Mouse (Mus musculus): ENCODE results near the gene Msl2.

Msl2 gene

DNA sequence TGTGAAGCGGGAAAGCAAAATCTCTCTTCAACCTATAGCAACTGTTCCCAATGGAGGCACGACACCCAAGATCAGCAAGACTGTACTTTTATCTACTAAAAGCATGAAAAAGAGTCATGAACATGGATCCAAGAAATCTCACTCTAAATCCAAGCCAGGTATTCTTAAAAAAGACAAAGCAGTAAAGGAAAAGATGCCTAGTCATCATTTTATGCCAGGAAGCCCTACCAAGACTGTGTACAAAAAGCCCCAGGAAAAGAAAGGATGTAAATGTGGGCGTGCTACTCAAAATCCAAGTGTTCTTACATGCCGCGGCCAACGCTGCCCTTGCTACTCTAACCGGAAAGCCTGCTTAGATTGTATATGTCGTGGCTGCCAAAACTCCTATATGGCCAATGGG lies 27.6 kb downstream of the Msl2 start:
- TF ChIP-seq POU5F1 (IDR thresholded peaks at IDR 0.05; ENCODE audit: borderline replicate concordance, low read length) (no peak), CTCF (conservative IDR thresholded peaks at IDR 0.05; ENCODE audit: low read length) (no peak), NANOG (IDR thresholded peaks at IDR 0.05; ENCODE audit: borderline replicate concordance, low read length) (no peak)
- Histone ChIP-seq H3K36me3 (ENCODE audit: insufficient read depth, low read length) (peaks cover 47% of the 10 kb centered on the region), H3K4me3 (replicated peaks; ENCODE audit: low read length) (no peak overlapping the region), H3K4me1 (replicated peaks; ENCODE audit: low read depth, low read length) (no peaks in the 10 kb centered on the region), H3K27me3 (ENCODE audit: insufficient read depth, low read length) (no peaks in the 10 kb centered on the region), H3K9me3 (ENCODE audit: low read length) (no peaks in the 10 kb centered on the region)

DNA sequence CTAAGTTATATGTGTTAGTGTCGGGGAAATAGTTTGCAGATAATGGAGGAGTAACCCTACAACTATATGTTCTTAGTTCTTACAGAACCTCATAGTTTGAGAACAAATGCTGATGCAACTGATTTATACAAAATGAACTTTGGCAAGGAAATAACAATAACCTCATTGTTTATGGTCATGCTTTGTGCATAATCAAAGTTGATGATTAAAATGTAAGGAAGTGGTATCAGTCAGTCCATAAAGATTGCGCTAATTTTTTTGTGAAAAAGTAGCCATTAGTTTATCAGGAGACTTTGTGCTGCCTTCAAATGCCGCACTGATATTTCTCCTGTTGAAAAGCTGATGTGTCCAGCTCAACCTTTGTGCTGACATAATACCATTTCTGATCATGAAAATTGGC lies 28.4 kb downstream of the Msl2 start:
- H3K4me1 ChIP-seq (replicated peaks; ENCODE audit: low read depth, low read length), result no peaks in the 10 kb centered on the region
- no peak for TF ChIP-seq CTCF (conservative IDR thresholded peaks at IDR 0.05; ENCODE audit: low read length)
- TF ChIP-seq NANOG (IDR thresholded peaks at IDR 0.05; ENCODE audit: borderline replicate concordance, low read length), result no peak
- TF ChIP-seq POU5F1 (IDR thresholded peaks at IDR 0.05; ENCODE audit: borderline replicate concordance, low read length), result no peak
- H3K9me3 ChIP-seq (ENCODE audit: low read length), result no peaks in the 10 kb centered on the region
- no peak overlapping the region for H3K4me3 ChIP-seq (replicated peaks; ENCODE audit: low read length)
- H3K27me3 ChIP-seq (ENCODE audit: insufficient read depth, low read length), result no peaks in the 10 kb centered on the region
- peaks cover 43% of the 10 kb centered on the region for H3K36me3 ChIP-seq (ENCODE audit: insufficient read depth, low read length)

DNA sequence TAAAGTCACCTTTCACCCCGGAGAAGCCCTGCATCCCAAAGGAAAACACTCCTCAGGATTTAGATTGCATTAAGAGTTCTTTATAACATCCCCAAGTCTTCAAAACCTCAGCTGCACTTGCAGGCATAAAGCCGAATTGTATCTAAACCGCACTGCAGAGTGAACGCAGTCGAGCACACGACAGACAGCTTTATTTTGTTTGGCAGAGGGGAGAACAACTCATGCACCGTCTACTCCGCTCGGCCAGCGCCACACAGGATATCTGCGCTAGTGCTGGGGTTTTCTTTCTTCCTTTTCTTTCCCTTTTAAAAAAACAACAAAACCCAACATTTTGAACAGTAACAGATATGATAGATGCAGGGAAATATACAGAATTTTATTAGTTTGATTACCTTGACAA lies 31.0 kb downstream of the Msl2 start:
- Histone ChIP-seq H3K27me3 (ENCODE audit: insufficient read depth, low read length) (no peaks in the 10 kb centered on the region), H3K36me3 (ENCODE audit: insufficient read depth, low read length) (peaks cover 43% of the 10 kb centered on the region), H3K4me1 (replicated peaks; ENCODE audit: low read depth, low read length) (no peaks in the 10 kb centered on the region), H3K9me3 (ENCODE audit: low read length) (no peaks in the 10 kb centered on the region), H3K4me3 (replicated peaks; ENCODE audit: low read length) (no peak overlapping the region)
- TF ChIP-seq POU5F1 (IDR thresholded peaks at IDR 0.05; ENCODE audit: borderline replicate concordance, low read length), result no peak
- no peak for TF ChIP-seq CTCF (conservative IDR thresholded peaks at IDR 0.05; ENCODE audit: low read length)
- TF ChIP-seq NANOG (IDR thresholded peaks at IDR 0.05; ENCODE audit: borderline replicate concordance, low read length), result no peak

DNA sequence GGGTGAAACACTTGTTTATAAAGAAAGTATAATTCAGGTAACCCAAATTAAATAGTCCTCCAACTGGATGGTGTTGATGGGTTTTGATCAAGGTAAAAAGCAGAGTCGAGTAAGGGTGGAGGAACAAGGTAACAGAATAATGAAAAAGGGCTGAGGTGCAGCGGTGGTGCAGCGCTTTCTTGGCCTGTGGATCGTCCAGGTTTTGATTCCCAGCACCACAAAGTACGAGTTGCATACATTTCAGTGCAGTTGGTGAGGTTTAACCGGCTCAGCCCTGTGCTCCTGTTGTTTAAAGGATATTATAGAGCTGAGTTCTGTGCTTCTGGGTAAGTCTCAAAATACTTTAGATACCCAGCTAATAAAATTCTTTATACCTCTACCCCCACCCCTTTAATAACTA lies 31.8 kb downstream of the Msl2 start:
- H3K4me3 ChIP-seq (replicated peaks; ENCODE audit: low read length), result no peak overlapping the region
- no peaks in the 10 kb centered on the region for H3K27me3 ChIP-seq (ENCODE audit: insufficient read depth, low read length)
- TF ChIP-seq POU5F1 (IDR thresholded peaks at IDR 0.05; ENCODE audit: borderline replicate concordance, low read length), result no peak
- H3K4me1 ChIP-seq (replicated peaks; ENCODE audit: low read depth, low read length), result no peaks in the 10 kb centered on the region
- H3K9me3 ChIP-seq (ENCODE audit: low read length), result no peaks in the 10 kb centered on the region
- H3K36me3 ChIP-seq (ENCODE audit: insufficient read depth, low read length), result peaks cover 35% of the 10 kb centered on the region

DNA sequence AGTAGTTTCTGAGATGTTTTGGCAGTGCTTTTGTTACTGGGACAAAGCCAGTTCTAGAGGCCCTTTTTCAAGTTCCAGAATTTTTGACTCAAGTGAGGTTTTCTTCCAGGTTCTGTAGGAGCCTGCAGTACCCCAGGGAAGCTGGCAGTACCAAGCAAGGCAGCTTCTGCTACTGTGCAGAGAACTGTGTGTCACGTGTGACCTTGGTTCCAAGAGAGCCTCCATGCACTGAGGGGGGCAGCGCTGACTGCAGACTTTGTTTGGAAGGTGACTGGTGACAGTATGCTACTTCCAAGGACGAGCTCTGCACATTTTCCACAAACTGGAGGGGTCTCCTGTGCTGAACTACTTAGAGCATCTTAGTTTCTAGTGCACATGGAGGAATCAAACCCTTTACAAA lies 33.5 kb downstream of the Msl2 start:
- no peaks in the 10 kb centered on the region for H3K27me3 ChIP-seq (ENCODE audit: insufficient read depth, low read length)
- peaks cover 19% of the 10 kb centered on the region for H3K36me3 ChIP-seq (ENCODE audit: insufficient read depth, low read length)
- H3K4me3 ChIP-seq (replicated peaks; ENCODE audit: low read length), result no peak overlapping the region
- TF ChIP-seq POU5F1 (IDR thresholded peaks at IDR 0.05; ENCODE audit: borderline replicate concordance, low read length) (no peak), NANOG (IDR thresholded peaks at IDR 0.05; ENCODE audit: borderline replicate concordance, low read length) (no peak), CTCF (conservative IDR thresholded peaks at IDR 0.05; ENCODE audit: low read length) (no peak)
- H3K4me1 ChIP-seq (replicated peaks; ENCODE audit: low read depth, low read length), result no peaks in the 10 kb centered on the region
- H3K9me3 ChIP-seq (ENCODE audit: low read length), result no peaks in the 10 kb centered on the region

DNA sequence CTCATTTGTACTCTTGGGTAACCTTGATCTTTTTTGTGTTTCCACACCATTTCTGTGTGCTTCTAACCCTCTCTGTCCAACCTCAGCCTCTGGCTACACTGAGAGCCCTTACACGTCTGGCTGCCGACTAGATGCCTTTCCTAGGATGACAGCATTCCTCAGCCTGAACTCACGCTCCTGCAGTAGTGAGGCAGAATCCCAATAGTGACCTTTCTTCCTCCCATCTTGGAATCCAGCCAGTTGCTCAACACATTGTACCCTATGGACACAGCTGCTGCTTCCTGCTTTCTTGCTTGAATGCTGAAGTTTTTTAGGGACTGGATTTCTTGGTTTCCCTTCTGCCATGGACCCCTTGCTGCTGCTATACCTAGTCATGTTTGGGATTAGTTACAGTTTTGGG lies 36.1 kb downstream of the Msl2 start:
- H3K9me3 ChIP-seq (ENCODE audit: low read length), result no peaks in the 10 kb centered on the region
- no peak for TF ChIP-seq CTCF (conservative IDR thresholded peaks at IDR 0.05; ENCODE audit: low read length)
- no peak for TF ChIP-seq POU5F1 (IDR thresholded peaks at IDR 0.05; ENCODE audit: borderline replicate concordance, low read length)
- no peak for TF ChIP-seq NANOG (IDR thresholded peaks at IDR 0.05; ENCODE audit: borderline replicate concordance, low read length)
- no peaks in the 10 kb centered on the region for H3K4me1 ChIP-seq (replicated peaks; ENCODE audit: low read depth, low read length)
- H3K27me3 ChIP-seq (ENCODE audit: insufficient read depth, low read length), result no peaks in the 10 kb centered on the region
- no peak overlapping the region for H3K4me3 ChIP-seq (replicated peaks; ENCODE audit: low read length)
- H3K36me3 ChIP-seq (ENCODE audit: insufficient read depth, low read length), result peaks cover 7% of the 10 kb centered on the region; the same call in 1 of the 2 replicates

DNA sequence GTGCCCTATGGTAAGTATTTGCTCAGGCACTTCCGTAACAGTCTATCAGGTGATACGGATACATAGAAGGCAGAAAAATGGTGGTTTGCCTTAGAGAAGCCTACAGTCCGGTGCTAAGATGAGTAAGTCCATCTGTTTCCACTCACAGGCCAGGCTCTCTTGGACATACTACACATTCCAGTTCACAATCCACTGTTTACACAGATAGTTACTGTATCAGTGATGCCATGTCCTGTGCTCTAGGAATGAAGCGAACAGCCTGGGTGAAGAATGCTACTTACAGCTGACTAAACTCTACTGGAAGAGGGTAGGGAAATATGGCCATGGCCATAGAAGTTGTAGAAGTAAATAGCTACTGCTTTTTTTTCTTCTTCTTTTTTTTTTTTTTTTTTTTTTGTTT lies 39.4 kb downstream of the Msl2 start:
- no peaks in the 10 kb centered on the region for H3K36me3 ChIP-seq (ENCODE audit: insufficient read depth, low read length)
- no peaks in the 10 kb centered on the region for H3K27me3 ChIP-seq (ENCODE audit: insufficient read depth, low read length)
- no peak for TF ChIP-seq NANOG (IDR thresholded peaks at IDR 0.05; ENCODE audit: borderline replicate concordance, low read length)
- no peak for TF ChIP-seq POU5F1 (IDR thresholded peaks at IDR 0.05; ENCODE audit: borderline replicate concordance, low read length)
- TF ChIP-seq CTCF (conservative IDR thresholded peaks at IDR 0.05; ENCODE audit: low read length), result no peak
- H3K9me3 ChIP-seq (ENCODE audit: low read length), result no peaks in the 10 kb centered on the region
- no peaks in the 10 kb centered on the region for H3K4me1 ChIP-seq (replicated peaks; ENCODE audit: low read depth, low read length)
- no peak overlapping the region for H3K4me3 ChIP-seq (replicated peaks; ENCODE audit: low read length)

DNA sequence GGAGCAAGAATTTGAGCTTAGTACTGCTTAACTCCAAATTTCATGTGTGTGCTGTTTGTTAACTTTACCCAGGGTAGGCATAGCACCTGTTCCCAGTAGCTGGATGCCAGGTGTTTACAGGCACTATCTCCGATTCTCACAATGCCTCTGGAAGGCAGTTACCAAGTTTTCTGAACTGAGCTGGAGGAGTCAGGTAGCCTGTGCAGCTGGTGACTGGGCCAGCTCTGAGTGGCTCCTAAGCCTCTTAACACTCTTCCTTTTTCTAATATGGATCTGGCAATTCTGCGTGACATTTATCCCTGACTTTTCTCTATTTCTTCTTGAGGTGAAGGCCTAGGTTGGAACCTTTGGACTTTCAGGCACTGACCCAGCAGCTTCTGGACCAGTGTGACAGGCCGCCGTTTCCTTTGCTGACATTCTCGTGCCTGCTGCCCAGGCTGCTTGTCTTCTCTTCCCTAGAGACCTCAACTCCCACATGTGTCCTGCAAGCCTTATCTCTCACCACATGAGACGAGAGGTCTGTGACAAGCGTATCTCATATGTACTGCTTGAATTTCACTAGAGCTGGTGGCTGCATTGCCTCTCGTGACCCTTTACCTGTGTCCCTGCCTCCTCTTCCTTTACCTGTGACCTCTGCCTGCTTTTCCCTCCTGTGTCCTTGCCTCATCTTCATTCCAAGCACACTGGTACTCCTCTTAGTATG lies 40.4 kb downstream of the Msl2 start:
- TF ChIP-seq POU5F1 (IDR thresholded peaks at IDR 0.05; ENCODE audit: borderline replicate concordance, low read length) (no peak), CTCF (conservative IDR thresholded peaks at IDR 0.05; ENCODE audit: low read length) (no peak), NANOG (IDR thresholded peaks at IDR 0.05; ENCODE audit: borderline replicate concordance, low read length) (no peak)
- Histone ChIP-seq H3K9me3 (ENCODE audit: low read length) (no peaks in the 10 kb centered on the region), H3K27me3 (ENCODE audit: insufficient read depth, low read length) (no peaks in the 10 kb centered on the region), H3K36me3 (ENCODE audit: insufficient read depth, low read length) (no peaks in the 10 kb centered on the region), H3K4me3 (replicated peaks; ENCODE audit: low read length) (no peak overlapping the region), H3K4me1 (replicated peaks; ENCODE audit: low read depth, low read length) (no peaks in the 10 kb centered on the region)

DNA sequence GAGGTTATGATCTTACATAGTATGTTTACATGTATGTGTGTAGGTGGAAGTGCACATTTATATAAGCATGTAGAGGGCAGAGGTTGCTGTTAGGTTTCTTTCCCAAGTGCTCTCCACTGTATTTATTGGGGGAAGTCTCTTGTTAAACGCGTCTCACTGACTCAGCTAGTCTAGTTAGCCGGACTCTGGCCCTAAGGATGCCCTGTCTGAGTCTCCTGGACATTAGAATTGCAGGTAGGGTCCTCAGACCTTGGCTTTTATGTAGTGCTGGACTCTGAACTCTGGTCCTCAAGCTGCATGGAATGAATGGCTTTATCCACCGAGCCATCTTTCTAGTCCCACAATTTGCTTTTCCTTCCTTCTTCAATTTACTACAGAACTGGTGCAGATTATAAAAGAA lies 69.7 kb downstream of the Msl2 start:
- Histone ChIP-seq H3K27me3 (ENCODE audit: insufficient read depth, low read length) (no peaks in the 10 kb centered on the region), H3K4me3 (replicated peaks; ENCODE audit: low read length) (no peak overlapping the region), H3K4me1 (replicated peaks; ENCODE audit: low read depth, low read length) (no peaks in the 10 kb centered on the region), H3K9me3 (ENCODE audit: low read length) (no peaks in the 10 kb centered on the region), H3K36me3 (ENCODE audit: insufficient read depth, low read length) (no peaks in the 10 kb centered on the region)
- TF ChIP-seq NANOG (IDR thresholded peaks at IDR 0.05; ENCODE audit: borderline replicate concordance, low read length) (no peak), POU5F1 (IDR thresholded peaks at IDR 0.05; ENCODE audit: borderline replicate concordance, low read length) (no peak), CTCF (conservative IDR thresholded peaks at IDR 0.05; ENCODE audit: low read length) (no peak)
